Mouse (Mus musculus) spleen, adult 2 months (tissue): Measurements from ENCODE around the gene Tinagl1. TPM values are rescaled to one million over a fixed set of nuclear protein-coding genes. Genes with fewer than 3 reads are reported as not detected.

ENCODE experiments used
- DNase-seq, 2 experiments: peaks; one replicate each; pipeline versions ENCODE4 v3.0.0 to v3.0.0-alpha.2; 2012 to 2021; ENCODE audit warnings: low spot score in 2 of 2, low read depth in 1 of 2
- H3K27ac ChIP-seq: fragments of 200-500 bp; 2 replicates; pipeline ENCODE4 v1.5.1; 2012; ENCODE audit warnings: low read length, inconsistent platforms; ENCODE audit not compliant: insufficient read depth
- H3K27me3 ChIP-seq: fragments of 200-500 bp; 2 replicates; pipeline ENCODE4 v1.6.1; 2012; ENCODE audit warnings: mild to moderate bottlenecking, moderate library complexity, low read length, inconsistent platforms; ENCODE audit not compliant: control insufficient read depth, insufficient read depth
- H3K36me3 ChIP-seq: fragments of 200-500 bp; 2 replicates; pipeline ENCODE4 v1.6.1; 2012; ENCODE audit warnings: mild to moderate bottlenecking, low read length, inconsistent platforms; ENCODE audit not compliant: control insufficient read depth, insufficient read depth
- H3K4me1 ChIP-seq: fragments of 200-500 bp; 2 replicates; pipeline ENCODE4 v1.6.1; 2011; ENCODE audit warnings: inconsistent platforms; ENCODE audit not compliant: control insufficient read depth, insufficient read depth, insufficient read length
- H3K4me3 ChIP-seq: fragments of 200-500 bp; 2 replicates; pipeline ENCODE4 v1.5.1; 2011; ENCODE audit warnings: mild to moderate bottlenecking, inconsistent platforms; ENCODE audit not compliant: insufficient read depth, insufficient read length; ENCODE audit errors: extremely low read depth
- CTCF ChIP-seq: fragments of 200-500 bp; IDR thresholded peaks from 2 replicates; pipeline ENCODE4 v1.5.1; 2011; ENCODE audit warnings: mild to moderate bottlenecking, inconsistent platforms; ENCODE audit not compliant: insufficient read depth, insufficient read length, insufficient replicate concordance; ENCODE audit errors: extremely low read depth
- POLR2A ChIP-seq: fragments of 200-500 bp; IDR thresholded peaks from 2 replicates; pipeline ENCODE4 v1.6.1; 2011; ENCODE audit warnings: low read depth, low read length, inconsistent platforms
- WGBS: fragments of 180-500 bp; shearing (Covaris S2); methylation state at CpG from one replicate; pipeline ENCODE4 v1.1.7; 2018; 5-methylcytosine and 5-hydroxymethylcytosine counted together
- polyA plus RNA-seq: library from polyadenylated mRNA; depleted of rRNA; stranded (reverse); fragments of >200 nt; gene quantifications from 2 replicates; pipeline ENCODE4 v1.2.3, GENCODE M21; 2012

Tinagl1 gene
- polyA plus RNA-seq, 1 experiment: 115 TPM

DNA sequence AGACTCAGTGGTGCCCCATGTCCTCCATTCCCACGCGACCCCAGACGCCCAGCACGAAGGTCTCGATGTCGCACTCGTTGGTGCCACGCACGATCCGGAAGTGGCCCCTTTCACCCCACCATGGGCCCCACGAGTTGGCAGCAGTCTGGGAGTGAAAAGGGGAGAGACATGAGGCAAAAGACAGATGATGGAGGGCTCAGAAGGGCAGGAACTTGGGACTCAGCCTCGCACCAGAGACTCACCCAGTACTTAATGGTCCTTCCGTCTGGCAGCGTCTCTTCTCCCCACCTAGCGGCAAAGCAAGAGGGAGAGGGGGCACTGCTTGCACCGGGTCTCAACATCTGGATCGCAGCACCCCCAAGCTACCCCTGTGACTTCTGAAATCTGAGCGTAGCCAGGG, 8.9 kb downstream of the Tinagl1 start:
- H3K4me1 ChIP-seq: no peaks in the 10 kb centered on the region
- no peak overlapping the region for H3K4me3 ChIP-seq
- no peak for DNase-seq
- WGBS: 84% methylated on average over 18 of the region's 18 CpGs
- H3K36me3 ChIP-seq: no peaks in the 10 kb centered on the region
- no peak for TF ChIP-seq POLR2A
- TF ChIP-seq CTCF: no peak
- no peak overlapping the region for H3K27ac ChIP-seq
- no peaks in the 10 kb centered on the region for H3K27me3 ChIP-seq

DNA sequence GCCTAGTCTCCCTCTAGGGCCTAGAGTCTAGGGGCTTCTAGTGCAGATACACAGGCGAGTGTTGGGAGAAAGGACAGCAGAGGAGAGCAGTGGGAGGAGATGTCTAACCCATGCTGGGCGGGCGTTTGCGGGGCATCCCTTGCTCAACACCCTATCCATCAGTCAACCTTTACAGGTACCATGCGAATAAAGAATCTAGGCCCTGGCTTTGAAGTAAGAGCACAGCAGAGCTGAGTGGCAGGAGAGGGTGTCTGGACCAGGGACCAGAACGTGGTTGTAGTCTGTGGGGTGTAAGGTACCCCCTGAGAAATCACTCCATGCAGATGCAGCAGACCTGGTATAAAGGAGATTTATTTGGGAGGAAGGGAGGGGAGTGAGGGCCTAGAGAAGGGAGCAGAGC, 10.8 kb downstream of the Tinagl1 start:
- WGBS: 87% methylated on average over 6 of the region's 6 CpGs

DNA sequence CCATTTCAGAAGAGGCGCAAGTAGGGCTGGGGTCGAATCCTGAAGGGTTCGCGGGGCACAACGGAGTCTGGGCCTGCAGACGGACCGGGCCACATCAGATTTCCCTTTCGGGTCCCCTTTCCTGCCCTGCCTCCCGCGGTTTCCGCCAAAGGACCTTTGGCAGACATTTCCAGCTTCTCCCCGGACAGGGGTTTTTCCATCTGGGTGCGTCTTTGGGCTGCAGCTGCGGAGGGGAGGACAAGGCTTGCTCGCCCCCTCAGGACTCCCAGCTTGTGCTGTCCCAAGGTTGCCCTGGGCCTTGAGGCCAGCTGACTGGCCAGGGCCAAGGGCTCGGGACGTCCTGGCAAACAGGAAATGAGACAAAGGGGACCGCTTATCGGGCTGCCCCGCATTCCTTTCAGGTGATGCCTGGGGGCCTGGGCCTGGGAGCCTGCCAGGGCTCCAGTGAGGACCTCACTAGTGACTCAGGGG, 11.5 kb downstream of the Tinagl1 start:
- peak overlapping the region; percentile 33 for H3K27ac ChIP-seq
- no peak for DNase-seq
- no peak for TF ChIP-seq POLR2A
- TF ChIP-seq CTCF: no peak
- no peaks in the 10 kb centered on the region for H3K27me3 ChIP-seq
- no peaks in the 10 kb centered on the region for H3K4me1 ChIP-seq
- no peak overlapping the region for H3K4me3 ChIP-seq
- H3K36me3 ChIP-seq: no peaks in the 10 kb centered on the region
- WGBS: 11% methylated on average over 20 of the region's 20 CpGs

More for the DNA sequence above, 10.8 kb downstream of the Tinagl1 start:
- Histone ChIP-seq H3K4me1 (no peaks in the 10 kb centered on the region), H3K27me3 (no peaks in the 10 kb centered on the region), H3K36me3 (no peaks in the 10 kb centered on the region), H3K4me3 (no peak overlapping the region), H3K27ac (peak overlapping the region; percentile 33)
- TF ChIP-seq POLR2A: no peak
- DNase-seq: no peak

DNA sequence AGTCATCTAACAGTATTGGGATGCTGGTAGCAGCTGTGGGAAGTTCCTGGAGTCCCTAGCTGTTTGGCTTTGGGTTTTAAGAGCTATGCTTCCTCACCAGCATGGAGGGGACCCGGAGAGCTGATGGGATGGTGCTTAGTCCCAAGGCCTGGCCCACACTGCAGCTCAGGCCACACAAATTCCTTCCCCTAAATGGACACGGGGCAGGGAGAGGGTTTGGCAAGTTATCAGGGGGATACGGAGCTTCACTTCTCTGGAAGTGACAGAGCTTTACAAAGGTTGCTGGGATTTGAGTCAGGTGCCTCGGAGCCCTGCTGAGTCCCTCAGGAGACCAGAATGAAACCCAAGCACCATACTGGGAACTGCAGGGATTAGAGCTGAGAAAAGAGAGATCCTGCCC, 13.6 kb downstream of the Tinagl1 start:
- Histone ChIP-seq H3K27ac (no peak overlapping the region), H3K36me3 (no peaks in the 10 kb centered on the region), H3K4me3 (no peak overlapping the region), H3K4me1 (no peaks in the 10 kb centered on the region), H3K27me3 (no peaks in the 10 kb centered on the region)
- DNase-seq: no peak
- TF ChIP-seq CTCF (no peak), POLR2A (no peak)
- WGBS: 75% methylated on average over 4 of the region's 4 CpGs

DNA sequence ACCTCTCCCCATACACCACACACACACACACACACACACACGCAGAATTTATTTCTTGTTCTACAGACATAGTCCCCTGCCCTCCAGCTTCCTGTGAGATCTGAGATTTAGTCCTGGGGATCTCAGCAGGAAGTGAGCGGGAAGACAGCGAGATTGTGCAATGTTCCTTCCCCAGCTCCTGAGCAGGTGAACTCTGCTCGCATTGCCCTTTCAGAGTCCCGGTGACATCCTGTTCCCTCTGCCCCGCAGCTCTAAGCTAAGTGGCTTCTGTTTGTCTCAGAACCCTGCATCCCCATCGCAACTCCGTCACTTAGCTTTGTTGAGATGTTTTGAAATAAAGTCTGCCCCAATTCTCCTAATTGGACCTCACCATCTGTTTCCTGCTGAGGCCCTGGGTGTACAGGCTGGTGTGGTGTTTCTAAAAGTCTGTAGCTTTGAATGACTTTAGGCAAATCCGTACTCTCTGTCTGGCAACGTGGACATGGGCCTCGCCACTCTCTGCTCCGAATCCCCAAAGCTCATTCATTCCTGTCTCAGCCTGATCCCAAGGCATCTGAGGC, 18.0 kb downstream of the Tinagl1 start:
- 25% methylated on average over 12 of the region's 12 CpGs for WGBS
- Histone ChIP-seq H3K4me3 (no peak overlapping the region), H3K27me3 (no peaks in the 10 kb centered on the region), H3K36me3 (no peaks in the 10 kb centered on the region), H3K27ac (no peak overlapping the region), H3K4me1 (no peaks in the 10 kb centered on the region)
- TF ChIP-seq POLR2A (no peak), CTCF (no peak)
- DNase-seq: no peak

DNA sequence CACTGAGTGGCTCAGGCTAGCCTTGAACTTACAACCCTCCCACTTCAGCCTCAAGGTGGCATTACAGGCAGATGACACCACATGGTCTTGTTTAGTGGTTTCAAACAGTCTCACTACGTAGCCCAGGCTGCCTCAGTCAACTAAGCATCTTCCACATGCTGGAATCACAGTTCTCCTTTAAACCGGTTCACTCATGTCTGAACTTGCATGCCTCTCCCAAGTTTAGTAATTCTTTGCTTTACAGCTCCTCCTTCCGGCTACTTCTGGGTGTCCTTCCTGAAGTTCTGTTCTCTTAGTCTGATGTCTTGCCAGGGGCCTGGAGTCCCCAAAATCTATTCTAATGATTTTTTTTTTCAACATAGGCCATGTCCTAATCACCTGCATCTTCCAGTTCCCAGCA, 20.7 kb downstream of the Tinagl1 start:
- no peak for TF ChIP-seq CTCF
- no peak for TF ChIP-seq POLR2A
- Histone ChIP-seq H3K27ac (no peak overlapping the region), H3K27me3 (no peaks in the 10 kb centered on the region), H3K36me3 (no peaks in the 10 kb centered on the region), H3K4me1 (no peaks in the 10 kb centered on the region), H3K4me3 (no peak overlapping the region)
- DNase-seq: no peak
- WGBS: 84% methylated on average over 3 of the region's 3 CpGs

DNA sequence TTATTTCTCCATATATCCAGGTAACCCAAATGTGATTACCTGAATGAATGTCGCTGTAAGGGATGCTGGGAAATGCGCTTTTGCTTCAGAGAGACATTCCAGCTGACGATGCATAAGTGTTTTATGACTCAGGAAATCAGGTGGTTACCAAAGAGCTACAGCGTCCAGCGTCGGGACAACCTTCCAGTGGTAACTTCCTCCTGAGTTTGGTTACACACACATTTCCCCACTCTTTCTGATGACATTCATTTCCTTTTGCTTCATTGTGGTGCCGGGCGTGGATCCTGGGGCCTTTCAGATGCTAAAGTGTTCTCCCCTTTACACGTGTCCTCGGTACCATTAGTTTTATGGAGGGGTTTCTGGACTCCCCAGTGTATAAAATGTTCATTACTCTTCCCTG, 26.5 kb downstream of the Tinagl1 start:
- Histone ChIP-seq H3K27me3 (no peaks in the 10 kb centered on the region), H3K36me3 (no peaks in the 10 kb centered on the region), H3K27ac (no peak overlapping the region), H3K4me3 (no peak overlapping the region), H3K4me1 (no peaks in the 10 kb centered on the region)
- TF ChIP-seq POLR2A (no peak), CTCF (no peak)
- no peak for DNase-seq
- 7% methylated on average over 10 of the region's 10 CpGs for WGBS

DNA sequence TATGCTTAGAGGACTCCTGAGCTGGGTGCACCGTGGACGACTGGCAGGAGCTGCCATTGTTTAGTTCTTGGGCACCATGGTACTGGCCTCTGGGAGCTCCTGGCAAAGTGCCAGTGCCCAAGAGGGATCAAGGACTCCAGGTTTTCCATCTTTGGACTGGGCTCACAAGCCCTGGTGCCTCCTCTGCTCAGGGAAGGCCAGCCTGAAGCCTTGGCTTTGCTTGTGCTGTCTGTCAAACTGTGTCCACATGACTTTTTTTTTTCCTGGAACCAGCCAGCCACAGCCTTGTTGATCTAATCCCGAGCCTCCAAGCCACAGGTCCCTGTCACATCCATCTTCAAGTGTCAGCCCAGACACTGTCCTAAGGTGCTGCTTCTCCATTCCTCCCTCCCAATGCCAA, 33.1 kb downstream of the Tinagl1 start:
- DNase-seq: no peak
- no peaks in the 10 kb centered on the region for H3K36me3 ChIP-seq
- 69% methylated on average over 3 of the region's 3 CpGs for WGBS

More for the DNA sequence above, 33.1 kb downstream of the Tinagl1 start:
- Histone ChIP-seq H3K27ac (no peak overlapping the region), H3K27me3 (peaks cover 6% of the 10 kb centered on the region; the same call in 1 of the 2 replicates), H3K4me3 (no peak overlapping the region), H3K4me1 (no peaks in the 10 kb centered on the region; the same call in 1 of the 2 replicates)
- TF ChIP-seq CTCF: no peak
- TF ChIP-seq POLR2A: no peak
